Mouse (Mus musculus) adrenal gland, postnatal 4 days (tissue): ENCODE data around the gene Olfr573-ps1. TPM values are rescaled to one million over a fixed set of nuclear protein-coding genes. Genes with fewer than 3 reads are reported as not detected.

Source experiments
- DNase-seq, 2 experiments: peaks; one replicate each; pipeline ENCODE4 v3.0.0; 2021 to 2022; ENCODE audit warnings: low spot score in 2 of 2, mixed read lengths in 2 of 2
- long read RNA-seq, 2 experiments: library from polyadenylated mRNA; stranded (forward); transcript quantifications; one replicate each; pipeline ENCODE4 v2.0.0; 2021
- total RNA-seq, 2 experiments: library from RNA; stranded (reverse); gene quantifications; 2 replicates each; pipeline ENCODE4 v1.2.3; 2021

Olfr573-ps1 gene
- not detected for total RNA-seq
- long read RNA-seq, experiment 1: 0 reads
- long read RNA-seq, experiment 2: 0 reads

DNA sequence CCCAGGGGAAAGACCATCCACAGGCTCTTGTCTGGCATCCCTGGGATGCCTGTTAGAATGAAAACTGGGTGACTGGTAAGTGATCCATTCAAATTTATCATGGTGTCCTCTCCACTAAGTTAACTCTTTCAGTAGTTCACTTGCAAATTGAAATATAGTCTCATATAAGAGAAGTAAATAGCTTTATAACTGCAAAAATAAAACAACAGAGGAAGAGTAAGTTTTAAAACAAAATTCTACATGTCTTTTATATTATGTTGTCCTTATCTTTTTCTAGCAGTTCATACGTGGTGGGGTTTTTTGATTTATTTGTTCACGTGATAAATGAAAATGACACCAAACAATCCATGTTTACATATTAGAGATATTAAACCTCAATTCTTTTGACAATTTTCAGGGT lies at the start of gene Olfr573-ps1:
Gene Olfr573-ps1 (minus strand): TSS at position 101 of the 400 bp plus-strand sequence.
- DNase-seq: no peak

DNA sequence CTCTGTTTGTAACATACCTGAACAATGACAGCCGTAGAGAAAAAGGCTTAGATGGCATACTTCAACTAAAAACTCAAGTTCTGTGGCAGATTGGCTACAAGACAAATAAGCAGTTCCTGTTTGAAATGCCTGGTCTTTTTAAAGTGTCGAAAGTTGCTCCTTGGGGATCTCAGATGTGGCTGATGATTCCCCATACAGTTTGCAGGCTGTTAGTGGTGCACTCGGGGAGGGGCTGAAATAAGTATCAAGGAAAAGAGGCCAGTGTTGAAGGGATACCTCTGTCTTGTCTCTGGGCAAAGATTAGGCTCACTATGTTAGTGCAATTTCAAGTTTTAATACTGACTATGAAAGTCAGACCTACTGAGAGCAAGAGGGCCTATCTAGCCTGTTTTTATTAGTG lies 46.8 kb upstream of the Olfr573-ps1 start, which contains the start of gene Olfr578:
Gene Olfr578 (minus strand): TSS at position 101 of the 400 bp plus-strand sequence.
- DNase-seq: no peak

DNA sequence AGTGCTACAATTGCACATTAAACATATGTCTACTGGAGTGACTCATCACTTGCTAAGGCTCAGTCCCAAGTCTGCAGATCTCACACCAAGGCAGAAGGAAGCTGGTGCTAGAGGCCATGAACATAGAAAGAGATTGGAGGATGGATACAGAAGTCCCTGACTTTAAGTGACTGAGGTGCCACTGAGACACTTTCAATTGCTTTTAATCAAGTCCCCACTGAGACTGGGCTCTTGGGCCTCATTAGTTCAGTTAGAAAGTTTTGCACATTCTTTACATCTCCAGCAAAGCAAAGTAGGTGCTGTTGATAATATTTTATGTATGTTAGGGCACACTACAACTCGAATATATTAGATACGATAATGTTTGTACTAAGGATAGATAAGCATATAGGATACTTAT lies 33.5 kb upstream of the Olfr573-ps1 start, which contains the start of gene Olfr577:
Gene Olfr577 (minus strand): TSS at position 101 of the 400 bp plus-strand sequence.
- no peak for DNase-seq

DNA sequence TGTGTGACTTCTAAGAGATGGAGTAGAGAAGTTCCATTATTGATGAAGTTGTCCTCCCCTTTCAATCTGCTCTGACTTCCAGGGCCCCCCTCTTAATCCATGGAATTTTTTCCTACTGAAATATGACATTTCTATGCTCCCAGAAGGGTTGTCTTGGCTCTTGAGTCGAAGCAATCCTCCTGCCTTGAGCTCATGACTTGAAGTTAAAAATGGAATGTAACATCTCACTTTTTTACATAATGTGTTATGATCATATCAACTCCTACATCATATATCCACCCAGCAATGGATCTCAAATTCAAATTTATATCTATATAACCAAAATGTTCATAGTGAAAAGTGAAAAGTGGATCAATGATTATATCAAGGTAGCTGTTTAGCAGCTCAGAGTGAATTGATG lies 32.0 kb upstream of the Olfr573-ps1 start:
- no peak for DNase-seq

DNA sequence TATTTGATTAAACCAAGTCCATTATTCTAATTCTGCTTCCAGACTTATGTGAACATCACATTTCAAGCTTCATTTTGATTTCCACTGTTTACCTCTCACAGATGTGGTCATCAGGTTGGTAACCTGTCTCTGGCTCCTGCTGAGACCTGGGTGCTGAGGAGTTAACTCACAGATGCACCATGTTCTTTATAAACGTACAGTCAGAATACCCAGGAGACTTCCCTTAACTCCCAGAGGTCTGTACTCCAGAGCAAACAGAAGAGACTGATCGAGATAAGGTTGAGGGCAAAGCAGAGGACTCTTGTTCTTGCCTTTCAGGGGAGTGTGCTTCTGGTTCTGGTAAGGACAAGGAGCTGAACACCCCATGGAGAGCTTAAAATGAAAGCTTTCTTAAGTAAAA lies 20.0 kb upstream of the Olfr573-ps1 start, which contains the start of gene Olfr576:
Gene Olfr576 (plus strand): TSS at position 301 of the 400 bp plus-strand sequence.
- no peak for DNase-seq

DNA sequence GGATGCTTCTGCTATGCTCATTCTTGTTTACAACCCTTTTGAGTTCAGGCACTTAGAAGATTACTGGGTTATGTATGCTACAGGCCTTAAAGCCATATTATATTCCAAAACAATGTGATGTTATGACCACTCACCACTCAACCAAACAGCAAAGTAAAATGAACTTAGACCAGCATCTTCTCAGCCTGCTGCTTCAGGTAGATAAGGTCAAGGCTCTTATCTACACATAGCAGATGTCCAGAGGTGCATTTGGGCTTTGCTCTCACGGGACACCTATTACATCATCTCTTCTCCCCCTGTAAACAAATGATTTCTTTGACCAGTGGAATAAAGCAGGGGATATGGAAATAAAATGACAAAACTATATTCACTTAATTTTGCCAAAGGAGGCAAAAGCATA lies 16.2 kb upstream of the Olfr573-ps1 start, which contains the start of gene Olfr575:
Gene Olfr575 (minus strand): TSS at position 183 of the 400 bp plus-strand sequence.
- DNase-seq: no peak

DNA sequence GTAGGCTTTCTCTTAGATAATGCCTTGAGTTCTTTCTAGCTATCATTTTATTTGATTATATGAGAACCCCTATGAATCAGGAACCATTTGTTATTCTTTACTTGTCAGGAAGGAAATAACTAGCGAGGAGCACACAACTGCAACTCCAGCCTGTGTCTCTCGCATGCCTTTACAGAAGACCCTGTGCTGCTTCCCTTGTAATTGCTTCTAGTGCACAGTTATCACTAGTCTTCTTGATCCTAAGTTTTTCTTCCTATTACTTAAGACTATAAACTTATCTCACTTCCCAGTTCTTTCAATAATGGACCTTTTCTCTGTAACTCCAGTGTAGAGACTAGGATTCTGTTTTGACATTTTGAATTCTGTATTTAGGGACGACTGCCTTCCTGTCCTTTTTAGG lies 15.8 kb upstream of the Olfr573-ps1 start:
- no peak for DNase-seq

DNA sequence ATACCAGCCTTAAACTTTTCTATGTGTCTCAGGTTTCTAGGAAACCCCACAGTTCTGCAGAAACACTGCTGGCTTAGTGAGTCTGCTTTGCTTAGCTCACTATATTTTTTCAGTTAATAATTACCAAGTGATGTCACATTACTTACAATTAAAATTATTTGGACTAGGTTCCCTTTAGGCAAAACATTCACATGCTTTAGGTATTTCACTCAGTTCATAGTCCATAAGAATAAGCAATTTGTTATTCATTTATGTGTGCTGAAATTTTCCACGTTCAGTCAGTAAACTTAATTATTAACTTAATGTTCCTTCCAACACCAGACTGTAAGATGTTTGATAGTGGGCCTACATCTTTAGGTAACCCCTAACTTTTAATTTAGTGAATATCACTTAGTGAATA lies 8.4 kb upstream of the Olfr573-ps1 start:
- DNase-seq: no peak

DNA sequence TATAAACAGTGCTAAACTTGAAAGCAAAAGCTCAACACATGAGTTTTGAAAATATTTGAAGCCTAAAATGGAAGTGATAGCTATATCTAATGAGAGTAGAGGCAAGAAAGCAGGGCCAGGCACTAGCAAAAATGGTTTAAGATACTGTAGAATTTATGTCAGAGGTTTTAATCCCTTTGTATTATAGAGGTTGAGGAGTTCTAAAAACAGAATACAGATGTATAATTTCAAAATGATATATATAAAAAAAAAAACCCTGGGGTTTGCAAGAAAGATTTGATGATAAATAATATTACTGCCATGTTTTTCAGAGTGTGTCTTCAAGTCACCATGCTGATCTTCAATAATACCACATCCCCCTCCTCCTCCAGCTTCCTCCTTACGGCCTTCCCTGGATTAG lies 5.8 kb upstream of the Olfr573-ps1 start, which contains the start of gene Olfr574:
Gene Olfr574 (plus strand): TSS at position 301 of the 400 bp plus-strand sequence.
- no peak for DNase-seq

DNA sequence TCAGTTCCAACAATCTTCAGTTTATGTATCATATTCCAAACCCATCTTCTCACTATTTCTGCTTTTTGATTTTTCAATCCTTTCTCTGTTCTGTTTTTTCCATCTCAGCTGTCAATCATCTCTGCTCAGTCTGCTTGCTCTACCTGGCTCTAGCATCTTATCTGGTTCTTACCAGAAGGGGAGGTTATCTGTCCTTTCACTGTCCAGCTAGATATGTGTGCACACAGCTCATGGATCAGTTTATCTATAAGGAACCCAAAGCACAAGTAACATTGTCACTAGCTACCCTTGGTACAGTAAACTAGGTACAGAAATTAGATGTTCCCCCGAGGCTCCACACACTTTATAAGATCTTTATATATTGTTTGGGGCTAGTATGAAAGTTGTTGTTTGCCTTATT lies 1.0 kb upstream of the Olfr573-ps1 start:
- no peak for DNase-seq

DNA sequence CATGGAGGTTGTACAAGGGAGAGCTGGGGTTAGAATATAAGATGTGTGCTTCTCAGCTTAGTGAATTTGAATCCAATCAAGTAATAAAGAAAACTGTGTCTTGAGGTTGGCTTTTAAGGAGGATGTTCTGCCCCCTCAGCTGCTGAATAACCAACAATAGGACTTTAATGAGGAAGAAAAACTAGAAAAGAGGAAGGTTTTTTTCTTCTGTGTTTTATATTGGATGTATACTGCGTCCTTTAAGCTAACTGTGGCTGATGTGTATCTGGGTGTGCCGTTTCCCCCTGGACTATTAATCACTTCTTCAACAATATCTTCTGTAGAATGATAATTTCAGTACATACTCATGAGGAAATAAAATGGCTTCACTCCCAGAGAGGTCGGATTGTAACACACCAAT lies 15.3 kb downstream of the Olfr573-ps1 start:
- no peak for DNase-seq

DNA sequence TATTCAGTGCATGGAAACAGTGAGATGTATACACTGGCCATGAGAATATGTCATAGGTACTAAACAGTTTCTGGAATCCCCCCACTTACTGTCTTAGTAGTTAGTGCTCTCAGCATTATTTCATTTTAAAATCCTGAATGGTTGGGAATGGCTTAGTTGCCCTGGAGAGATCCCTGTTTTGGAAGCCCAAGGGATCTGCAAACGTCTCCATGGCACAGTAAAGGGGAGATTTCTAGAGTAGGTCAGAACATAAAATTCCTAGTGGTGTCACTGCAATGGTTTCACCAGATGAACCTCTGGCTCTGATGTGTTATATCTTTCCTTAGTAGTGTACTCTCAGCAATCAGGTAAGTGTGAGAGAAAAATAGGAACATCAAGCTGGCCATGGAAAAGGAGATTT lies 18.3 kb downstream of the Olfr573-ps1 start, which contains the start of gene Olfr572:
Gene Olfr572 (plus strand): TSS at position 301 of the 400 bp plus-strand sequence.
- DNase-seq: no peak

DNA sequence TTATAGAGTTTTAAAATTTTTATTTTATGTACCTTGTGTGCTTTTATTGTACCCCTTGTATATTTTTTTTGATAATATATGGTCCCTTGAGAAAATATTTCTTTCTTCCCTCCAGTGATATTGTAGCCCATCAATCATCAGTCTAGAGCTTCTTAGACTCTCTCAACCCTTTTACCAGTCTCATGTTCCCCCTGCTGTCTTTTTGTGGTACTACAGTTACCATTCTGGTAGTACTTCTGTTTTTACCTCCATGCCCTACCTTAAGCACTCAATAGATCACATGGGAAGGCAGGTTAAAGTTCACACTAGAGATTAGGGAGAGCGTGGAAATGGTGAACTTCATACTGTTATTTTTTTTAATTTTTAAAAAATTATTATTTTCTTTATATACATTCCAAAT lies 22.7 kb downstream of the Olfr573-ps1 start:
- DNase-seq: no peak

DNA sequence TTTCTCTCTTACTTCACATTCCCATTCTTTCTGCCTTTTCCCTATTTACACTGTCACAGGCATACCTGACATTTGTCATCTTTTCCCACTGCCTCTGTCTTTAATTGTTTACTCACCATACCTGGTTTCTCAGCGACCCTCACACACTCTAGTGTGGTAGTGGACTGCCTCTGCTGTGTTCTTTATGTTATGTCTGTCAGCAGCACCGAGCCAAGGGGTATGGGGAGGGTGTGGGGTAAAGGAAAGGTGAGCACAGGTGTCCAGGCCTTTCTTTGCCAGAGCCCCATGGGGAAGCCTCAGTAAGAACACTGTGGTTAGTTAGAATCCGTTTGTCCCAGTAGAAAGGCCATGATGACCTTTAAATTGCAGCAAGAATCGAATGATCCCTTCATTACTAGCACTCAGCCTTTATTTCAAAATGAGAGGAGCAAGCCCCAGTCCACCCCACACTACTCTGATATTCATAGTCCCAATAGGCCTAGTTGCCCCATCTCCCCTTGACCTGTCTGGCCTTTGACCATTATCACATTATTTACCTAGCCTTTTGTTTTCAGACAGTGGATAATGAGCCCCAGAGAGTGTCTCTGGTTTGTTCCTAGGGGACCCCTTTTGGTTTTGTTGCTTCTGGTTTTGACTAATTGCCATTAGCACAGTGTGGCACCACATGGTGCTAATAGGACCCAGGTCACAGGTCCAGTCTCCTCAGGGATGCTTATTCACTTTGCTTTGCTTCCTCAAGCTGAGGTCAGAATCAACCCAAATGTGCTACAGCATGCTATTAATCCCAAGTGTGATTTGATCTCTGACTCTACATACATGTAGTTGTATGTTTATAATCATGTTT lies 25.1 kb downstream of the Olfr573-ps1 start, which contains the start of gene Olfr571:
Gene Olfr571 (minus strand): TSS at position 505 of the 844 bp plus-strand sequence.
- no peak for DNase-seq

DNA sequence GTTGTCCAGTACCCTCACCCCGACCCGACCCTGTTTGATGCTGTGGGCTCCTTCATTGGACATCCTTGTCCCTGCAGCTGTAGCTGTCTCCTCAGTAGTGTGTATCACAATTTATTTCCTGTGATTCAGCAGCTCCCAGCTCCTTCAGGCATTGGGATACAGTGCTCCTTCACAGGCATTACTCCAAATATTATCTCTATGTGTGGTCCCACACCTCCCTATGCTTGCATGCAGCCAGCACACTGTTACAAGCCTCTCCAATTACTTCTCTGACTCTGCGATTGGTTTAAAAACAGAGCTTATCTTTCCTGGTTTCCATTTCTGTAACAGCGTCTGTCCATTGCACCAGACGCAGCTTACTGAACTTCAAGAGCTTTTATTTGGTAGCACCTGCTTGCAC lies 26.0 kb downstream of the Olfr573-ps1 start:
- DNase-seq: no peak

DNA sequence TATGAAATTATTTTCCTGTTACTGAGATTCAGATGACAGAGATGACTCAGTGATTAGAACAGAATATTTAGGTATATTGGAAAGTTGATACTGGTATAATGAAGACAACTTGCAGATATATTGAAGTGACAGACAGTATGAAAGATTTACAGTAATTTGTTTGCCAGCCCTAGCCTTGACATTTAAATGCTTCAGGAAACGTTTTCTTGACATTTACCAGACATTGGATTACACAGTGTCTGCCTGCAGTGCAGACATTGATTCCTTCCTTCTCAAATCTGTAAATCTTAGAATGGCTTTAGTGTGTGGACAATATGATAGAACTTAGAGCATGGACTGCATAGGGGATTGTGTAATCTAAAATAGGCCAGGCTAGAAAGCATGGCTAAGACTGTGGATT lies 27.1 kb downstream of the Olfr573-ps1 start:
- DNase-seq: no peak

Other genes with a start within 250 kb of the Olfr573-ps1 start
- gene Olfr557, start 246.7 kb downstream of the Olfr573-ps1 start, total RNA-seq: not detected
- gene Olfr558, start 240.4 kb downstream of the Olfr573-ps1 start, total RNA-seq: under 1 TPM; 0.54 to 0.62 TPM
- not detected for gene Olfr33, start 223.5 kb downstream of the Olfr573-ps1 start, total RNA-seq
- not detected for gene Olfr559, start 215.1 kb downstream of the Olfr573-ps1 start, total RNA-seq
- not detected for gene Olfr560, start 183.2 kb downstream of the Olfr573-ps1 start, total RNA-seq
- gene Olfr78, start 183.1 kb downstream of the Olfr573-ps1 start, total RNA-seq: 1 to 10 TPM; 1.1 to 1.9 TPM
- not detected for gene Olfr561, start 171.4 kb downstream of the Olfr573-ps1 start, total RNA-seq
- gene Olfr564, start 139.1 kb downstream of the Olfr573-ps1 start, total RNA-seq: not detected
- not detected for gene Olfr566, start 83.8 kb downstream of the Olfr573-ps1 start, total RNA-seq
- not detected for gene Olfr568, start 65.5 kb downstream of the Olfr573-ps1 start, total RNA-seq
- not detected for gene Olfr569, start 51.7 kb downstream of the Olfr573-ps1 start, total RNA-seq
- gene Olfr570, start 48.0 kb downstream of the Olfr573-ps1 start, total RNA-seq: not detected
- gene Olfr571, start 25.0 kb downstream of the Olfr573-ps1 start, total RNA-seq: not detected
- not detected for gene Olfr572, start 18.2 kb downstream of the Olfr573-ps1 start, total RNA-seq
- not detected for gene Olfr574, start 5.9 kb upstream of the Olfr573-ps1 start, total RNA-seq
- gene Olfr575, start 16.2 kb upstream of the Olfr573-ps1 start, total RNA-seq: not detected
- gene Olfr576, start 20.1 kb upstream of the Olfr573-ps1 start, total RNA-seq: not detected
- gene Olfr577, start 33.4 kb upstream of the Olfr573-ps1 start, total RNA-seq: not detected
- not detected for gene Olfr578, start 46.7 kb upstream of the Olfr573-ps1 start, total RNA-seq
- gene Olfr582, start 95.4 kb upstream of the Olfr573-ps1 start, total RNA-seq: not detected
- gene Olfr583, start 108.7 kb upstream of the Olfr573-ps1 start, total RNA-seq: not detected
- gene Olfr584, start 139.3 kb upstream of the Olfr573-ps1 start, total RNA-seq: not detected
- not detected for gene Olfr585, start 155.1 kb upstream of the Olfr573-ps1 start, total RNA-seq
- gene Olfr586, start 183.1 kb upstream of the Olfr573-ps1 start, total RNA-seq: not detected
- not detected for gene Olfr588-ps1, start 198.3 kb upstream of the Olfr573-ps1 start, total RNA-seq
- not detected for gene Olfr589, start 213.8 kb upstream of the Olfr573-ps1 start, total RNA-seq
- gene Olfr591, start 235.8 kb upstream of the Olfr573-ps1 start, total RNA-seq: not detected
- gene Olfr592, start 242.2 kb upstream of the Olfr573-ps1 start, total RNA-seq: not detected